ENCODE assay signal across 23 mouse cellular contexts in genomic region chr17:15093523-15093922, GRCm38 (mm10). TPM values are rescaled to one million over a fixed set of nuclear protein-coding genes. Genes with fewer than 3 reads are reported as not detected.
DNase-seq lines count a peak whose midpoint lies in the region; ATAC-seq and TF ChIP-seq lines count a peak whose summit lies in the region.
"Had no signal": no experiment of that assay in that cellular context is flagged by ENCODE, and none has a peak within 500 bp of the region (broad histone marks: within the 10 kb centered on the region; RNA-seq: fewer than 3 reads in every experiment).

No protein-coding gene starts in this region.

- no peak for TF ChIP-seq CTCF in forebrain, postnatal 0 days (IDR thresholded peaks at IDR 0.05; ENCODE audit: low read depth)
- no peak for TF ChIP-seq CTCF in brain, embryonic 14.5 days (IDR thresholded peaks at IDR 0.05; ENCODE audit: borderline replicate concordance, extremely low read depth, insufficient read depth, insufficient read length)
- TF ChIP-seq CTCF in intestine, postnatal 0 days (IDR thresholded peaks at IDR 0.05; ENCODE audit: low read depth): no peak
- TF ChIP-seq CTCF in heart, adult 2 months (IDR thresholded peaks at IDR 0.05): no peak

- intact Hi-C loops in heart, adult 2 months (cut with DNase I): no loop called here

- peak overlapping the region; percentile 56; the same call in 1 of the 2 replicates for H3K27ac ChIP-seq in forebrain, embryonic 10.5 days
- no peak overlapping the region for H3K27ac ChIP-seq in forebrain, postnatal 0 days (ENCODE audit: low read depth, low read length)
- no peak overlapping the region for H3K27ac ChIP-seq in midbrain, embryonic 11.5 days (ENCODE audit: low read depth, low read length)
- H3K27ac ChIP-seq in midbrain, embryonic 16.5 days (ENCODE audit: low read length): no peak overlapping the region
- H3K27ac ChIP-seq in intestine, postnatal 0 days (ENCODE audit: low read depth, low read length): no peak overlapping the region
- H3K27ac ChIP-seq in heart, adult 2 months: no peak overlapping the region
- H3K27ac ChIP-seq: gastrocnemius, adult 2 months; heart, embryonic 15.5 days; layer of hippocampus, adult 2 months; liver, embryonic 14.5 days; neural tube, embryonic 12.5 days had no signal

- WGBS in forebrain, embryonic 10.5 days: 40% methylated on average over 3 of the region's 3 CpGs
- WGBS in forebrain, postnatal 0 days: 43% methylated on average over 3 of the region's 3 CpGs
- WGBS in midbrain, embryonic 11.5 days: 34% methylated on average over 3 of the region's 3 CpGs
- 38% methylated on average over 3 of the region's 3 CpGs for WGBS in midbrain, embryonic 16.5 days
- whole genome bisulfite sequencing in intestine, postnatal 0 days: 23% methylated on average over 3 of the region's 3 CpGs
- 59% methylated on average over 3 of the region's 3 CpGs for WGBS in heart, adult 2 months

- no peaks in the 10 kb centered on the region for H3K36me3 ChIP-seq in forebrain, embryonic 10.5 days (replicated peaks)
- no peaks in the 10 kb centered on the region for H3K36me3 ChIP-seq in forebrain, postnatal 0 days (ENCODE audit: insufficient read depth)
- no peaks in the 10 kb centered on the region for H3K36me3 ChIP-seq in midbrain, embryonic 11.5 days (ENCODE audit: control insufficient read depth, insufficient read depth, low read length)
- H3K36me3 ChIP-seq in midbrain, embryonic 16.5 days (ENCODE audit: control insufficient read depth, insufficient read depth, low read length): no peaks in the 10 kb centered on the region
- no peaks in the 10 kb centered on the region for H3K36me3 ChIP-seq in intestine, postnatal 0 days (ENCODE audit: control insufficient read depth, insufficient read depth)
- H3K36me3 ChIP-seq in heart, adult 2 months (ENCODE audit: control insufficient read depth, insufficient read depth, low read length): no peaks in the 10 kb centered on the region
- H3K36me3 ChIP-seq: heart, embryonic 15.5 days; neural tube, embryonic 12.5 days had no signal

- H3K4me2 ChIP-seq in forebrain, postnatal 0 days (ENCODE audit: low read depth): no peak overlapping the region
- no peak overlapping the region for H3K4me2 ChIP-seq in midbrain, embryonic 11.5 days
- H3K4me2 ChIP-seq in midbrain, embryonic 16.5 days (ENCODE audit: low read length): no peak overlapping the region
- no peak overlapping the region for H3K4me2 ChIP-seq in intestine, postnatal 0 days (replicated peaks; ENCODE audit: low read depth)
- H3K4me2 ChIP-seq: heart, embryonic 15.5 days; neural tube, embryonic 12.5 days had no signal

- TF ChIP-seq POLR2A in brain, embryonic 14.5 days (IDR thresholded peaks at IDR 0.05; ENCODE audit: borderline replicate concordance, extremely low read depth, insufficient read depth, insufficient read length, poor library complexity, severe bottlenecking): no peak
- no peak for TF ChIP-seq POLR2A in heart, adult 2 months (IDR thresholded peaks at IDR 0.05; ENCODE audit: insufficient read depth, low read depth, low read length)

- DNase-seq in forebrain, embryonic 10.5 days (ENCODE audit: extremely low spot score, low spot score): no peak
- DNase-seq in forebrain, postnatal 0 days: no peak
- DNase-seq in midbrain, embryonic 11.5 days (ENCODE audit: low spot score, missing footprints): peak; percentile 77
- peak; percentile 50 for DNase-seq in brain, embryonic 14.5 days (ENCODE audit: low read depth)
- DNase-seq in heart, adult 2 months: no peak
- DNase-seq: cerebellum, adult 11 months; cerebellum, postnatal 25 days; gastrocnemius, adult 2 months; heart, adult 18-20 months; kidney, adult 18-20 months; kidney, postnatal 10 days; lung, postnatal 14 days; right cerebral cortex, postnatal 25 days; thymus, postnatal 14 days had no signal

- H3K4me1 ChIP-seq in forebrain, embryonic 10.5 days: peaks cover 21% of the 10 kb centered on the region
- H3K4me1 ChIP-seq in forebrain, postnatal 0 days (ENCODE audit: insufficient read depth): no peaks in the 10 kb centered on the region
- peaks cover 3% of the 10 kb centered on the region; the same call in 1 of the 2 replicates for H3K4me1 ChIP-seq in midbrain, embryonic 11.5 days (ENCODE audit: control insufficient read depth, insufficient read depth, low read length)
- H3K4me1 ChIP-seq in midbrain, embryonic 16.5 days (ENCODE audit: control insufficient read depth, insufficient read depth, low read length): peaks cover 6% of the 10 kb centered on the region
- H3K4me1 ChIP-seq in intestine, postnatal 0 days (replicated peaks; ENCODE audit: control insufficient read depth, insufficient read depth, low read length): 0 out of 2 replicates have a peak, but pooled peaks cover 7% of the 10 kb centered on the region
- no peaks in the 10 kb centered on the region; the same call in 1 of the 2 replicates for H3K4me1 ChIP-seq in heart, adult 2 months (ENCODE audit: control insufficient read depth, insufficient read depth, low read length)
- H3K4me1 ChIP-seq: heart, embryonic 15.5 days had no signal

- no peaks in the 10 kb centered on the region for H3K9me3 ChIP-seq in forebrain, embryonic 10.5 days
- H3K9me3 ChIP-seq in forebrain, postnatal 0 days (ENCODE audit: low read length): no peaks in the 10 kb centered on the region
- H3K9me3 ChIP-seq in midbrain, embryonic 11.5 days (ENCODE audit: control insufficient read depth, low read length): no peaks in the 10 kb centered on the region
- no peaks in the 10 kb centered on the region for H3K9me3 ChIP-seq in midbrain, embryonic 16.5 days (replicated peaks; ENCODE audit: control insufficient read depth, low read length, poor library complexity, severe bottlenecking)
- no peaks in the 10 kb centered on the region for H3K9me3 ChIP-seq in intestine, postnatal 0 days (ENCODE audit: control insufficient read depth)
- H3K9me3 ChIP-seq: heart, embryonic 15.5 days; neural tube, embryonic 12.5 days had no signal

- H3K27me3 ChIP-seq in forebrain, embryonic 10.5 days (ENCODE audit: poor library complexity, severe bottlenecking): no peaks in the 10 kb centered on the region
- no peaks in the 10 kb centered on the region for H3K27me3 ChIP-seq in forebrain, postnatal 0 days (ENCODE audit: insufficient read depth, low read length)
- no peaks in the 10 kb centered on the region for H3K27me3 ChIP-seq in midbrain, embryonic 11.5 days (ENCODE audit: control insufficient read depth, insufficient read depth, low read length)
- no peaks in the 10 kb centered on the region for H3K27me3 ChIP-seq in midbrain, embryonic 16.5 days (ENCODE audit: control insufficient read depth, insufficient read depth, low read depth, low read length)
- no peaks in the 10 kb centered on the region for H3K27me3 ChIP-seq in intestine, postnatal 0 days (replicated peaks; ENCODE audit: control insufficient read depth, insufficient read depth, low read length)
- no peaks in the 10 kb centered on the region for H3K27me3 ChIP-seq in heart, adult 2 months (ENCODE audit: control insufficient read depth, insufficient read depth, low read length)
- H3K27me3 ChIP-seq: heart, embryonic 15.5 days had no signal

- H3K9ac ChIP-seq in forebrain, postnatal 0 days: no peak overlapping the region
- H3K9ac ChIP-seq in midbrain, embryonic 11.5 days (ENCODE audit: low read length): no peak overlapping the region
- H3K9ac ChIP-seq in midbrain, embryonic 16.5 days (ENCODE audit: low read depth, low read length): no peak overlapping the region
- no peak overlapping the region for H3K9ac ChIP-seq in intestine, postnatal 0 days (ENCODE audit: low read depth, low read length)
- no peak overlapping the region for H3K9ac ChIP-seq in heart, adult 2 months (ENCODE audit: low read depth, low read length)
- H3K9ac ChIP-seq: heart, embryonic 15.5 days; liver, embryonic 14.5 days; neural tube, embryonic 12.5 days had no signal

- ATAC-seq in forebrain, postnatal 0 days: no peak
- peak; percentile 24; the same call in 1 of the 2 replicates for ATAC-seq in midbrain, embryonic 11.5 days (ENCODE audit: low FRiP score)
- ATAC-seq in midbrain, embryonic 16.5 days: no peak
- ATAC-seq in intestine, postnatal 0 days: peak; percentile 74
- no peak for ATAC-seq in activated CD4-positive, CD25-positive, alpha-beta regulatory T cell, adult 4 months
- ATAC-seq: Patski had no signal

- H3K79me2 ChIP-seq in heart, adult 2 months (replicated peaks; ENCODE audit: control insufficient read depth, insufficient read depth, low read length): no peaks in the 10 kb centered on the region

- no peak overlapping the region for H3K4me3 ChIP-seq in forebrain, embryonic 10.5 days
- H3K4me3 ChIP-seq in forebrain, postnatal 0 days (ENCODE audit: low read depth, low read length): no peak overlapping the region
- H3K4me3 ChIP-seq in midbrain, embryonic 11.5 days (ENCODE audit: low read depth, low read length): no peak overlapping the region
- no peak overlapping the region for H3K4me3 ChIP-seq in midbrain, embryonic 16.5 days (ENCODE audit: low read depth, low read length)
- H3K4me3 ChIP-seq in intestine, postnatal 0 days (ENCODE audit: low read depth, low read length): no peak overlapping the region
- H3K4me3 ChIP-seq in heart, adult 2 months: no peak overlapping the region
- H3K4me3 ChIP-seq: gastrocnemius, adult 2 months; heart, embryonic 15.5 days; layer of hippocampus, adult 2 months; neural tube, embryonic 12.5 days had no signal

- TF ChIP-seq EP300 in heart, adult 2 months (IDR thresholded peaks at IDR 0.05; ENCODE audit: insufficient read depth, low read depth, low read length): no peak

RNA-seq across cellular contexts. Expression of gene Gm3448, which starts 52.2 kb away (rescaled TPM):
- polyA plus RNA-seq in forebrain, embryonic 10.5 days (2016; fragmentation: Nextera tagmentation; extraction: Ambion mirVana): 4.8 and 6.6 TPM in 2 replicates
- 6.2 TPM in 2 replicates for total RNA-seq in forebrain, postnatal 0 days (2014; rRNA removed)
- 1.9 and 2.2 TPM in 2 replicates for polyA plus RNA-seq in forebrain, postnatal 0 days (2015; fragmentation: Nextera tagmentation; extraction: Ambion mirVana)
- polyA plus RNA-seq in midbrain, embryonic 11.5 days (2014; fragmentation: Nextera tagmentation; extraction: Ambion mirVana): 3.8 and 4.6 TPM in 2 replicates
- 4.7 and 5.6 TPM in 2 replicates for polyA plus RNA-seq in midbrain, embryonic 16.5 days (2015; fragmentation: Nextera tagmentation; extraction: Ambion mirVana)
- 3.4 and 4.7 TPM in 2 replicates for polyA plus RNA-seq in brain, embryonic 14.5 days (2012; rRNA removed)
- 2.7 and 4.4 TPM in 2 replicates for polyA plus RNA-seq in intestine, postnatal 0 days (2015; fragmentation: Nextera tagmentation; extraction: Ambion mirVana)
- 1 to 10 TPM; 2.1 to 4.7 TPM for polyA plus RNA-seq in activated CD4-positive, CD25-positive, alpha-beta regulatory T cell, adult 4 months (2017; shearing (Covaris generic))
- total RNA-seq in heart, adult 2 months (2021): 1 to 10 TPM; 1.0 TPM
- polyA plus RNA-seq in heart, adult 2 months (2012; rRNA removed): 0.84 and 1.00 TPM in 2 replicates

RNA-seq across cellular contexts. Expression of gene Tcte3, which starts 52.2 kb away (rescaled TPM):
- polyA plus RNA-seq in forebrain, embryonic 10.5 days (2016; fragmentation: Nextera tagmentation; extraction: Ambion mirVana): 0.86 and 1.0 TPM in 2 replicates
- total RNA-seq in forebrain, postnatal 0 days (2014; rRNA removed): not detected in 2 replicates
- 1.2 TPM in 1 of 2 replicates, not detected in the other for polyA plus RNA-seq in forebrain, postnatal 0 days (2015; fragmentation: Nextera tagmentation; extraction: Ambion mirVana)
- polyA plus RNA-seq in midbrain, embryonic 11.5 days (2014; fragmentation: Nextera tagmentation; extraction: Ambion mirVana): 0.68 TPM in 1 of 2 replicates, not detected in the other
- polyA plus RNA-seq in midbrain, embryonic 16.5 days (2015; fragmentation: Nextera tagmentation; extraction: Ambion mirVana): 0.50 TPM in 1 of 2 replicates, not detected in the other
- polyA plus RNA-seq in brain, embryonic 14.5 days (2012; rRNA removed): 0.31 TPM in 1 of 2 replicates, not detected in the other
- polyA plus RNA-seq in intestine, postnatal 0 days (2015; fragmentation: Nextera tagmentation; extraction: Ambion mirVana): 3.2 and 3.4 TPM in 2 replicates
- polyA plus RNA-seq in activated CD4-positive, CD25-positive, alpha-beta regulatory T cell, adult 4 months (2017; shearing (Covaris generic)): 1 to 10 TPM in 1 of 2 experiments, not detected in 1; 5.5 TPM
- total RNA-seq in heart, adult 2 months (2021): under 1 TPM in 1 of 2 experiments, not detected in 1; 0.52 TPM
- polyA plus RNA-seq in heart, adult 2 months (2012; rRNA removed): 1.6 TPM in 1 of 2 replicates, not detected in the other
- total RNA-seq: gastrocnemius, adult 2 months had no signal
- polyA plus RNA-seq: hindbrain, embryonic 11.5 days; neural tube, embryonic 12.5 days had no signal

RNA-seq across cellular contexts. Expression of gene Ermard, which starts 52.5 kb away (rescaled TPM):
- 98.4 and 101 TPM in 2 replicates for polyA plus RNA-seq in forebrain, embryonic 10.5 days (2016; fragmentation: Nextera tagmentation; extraction: Ambion mirVana)
- total RNA-seq in forebrain, postnatal 0 days (2014; rRNA removed): 37.5 and 39.8 TPM in 2 replicates
- polyA plus RNA-seq in forebrain, postnatal 0 days (2015; fragmentation: Nextera tagmentation; extraction: Ambion mirVana): 30.5 and 48.3 TPM in 2 replicates
- 69.3 and 83.2 TPM in 2 replicates for polyA plus RNA-seq in midbrain, embryonic 11.5 days (2014; fragmentation: Nextera tagmentation; extraction: Ambion mirVana)
- 74.3 and 89.8 TPM in 2 replicates for polyA plus RNA-seq in midbrain, embryonic 16.5 days (2015; fragmentation: Nextera tagmentation; extraction: Ambion mirVana)
- 87.7 and 107 TPM in 2 replicates for polyA plus RNA-seq in brain, embryonic 14.5 days (2012; rRNA removed)
- 27.4 and 30.9 TPM in 2 replicates for polyA plus RNA-seq in intestine, postnatal 0 days (2015; fragmentation: Nextera tagmentation; extraction: Ambion mirVana)
- 100 to 1,000 TPM; 102 to 158 TPM for polyA plus RNA-seq in activated CD4-positive, CD25-positive, alpha-beta regulatory T cell, adult 4 months (2017; shearing (Covaris generic))
- total RNA-seq in heart, adult 2 months (2021): 10 to 100 TPM; 23.6 to 25.8 TPM
- polyA plus RNA-seq in heart, adult 2 months (2012; rRNA removed): 34.4 and 38.6 TPM in 2 replicates

Comparison
In these comparisons a context has a peak if more than half of its experiments do, and no peak if none do; other contexts are left out.
1. ATAC-seq: peak in midbrain, embryonic 11.5 days (single experiment) and intestine, postnatal 0 days (single experiment); none in forebrain, postnatal 0 days (single experiment), midbrain, embryonic 16.5 days (single experiment) and activated CD4-positive, CD25-positive, alpha-beta regulatory T cell, adult 4 months (single experiment).
2. DNase-seq: peak in midbrain, embryonic 11.5 days (single experiment) and brain, embryonic 14.5 days (single experiment); none in forebrain, embryonic 10.5 days (single experiment), forebrain, postnatal 0 days (single experiment) and heart, adult 2 months (0 of 2).